ENCODE assay signal across 12 mouse cellular contexts in genomic region chr7:127113614-127114259, GRCm38 (mm10). TPM values are rescaled to one million over a fixed set of nuclear protein-coding genes. Genes with fewer than 3 reads are reported as not detected.
DNase-seq lines count a peak whose midpoint lies in the region; ATAC-seq and TF ChIP-seq lines count a peak whose summit lies in the region.
"Had no signal": no experiment of that assay in that cellular context is flagged by ENCODE, and none has a peak within 500 bp of the region (broad histone marks: within the 10 kb centered on the region; RNA-seq: fewer than 3 reads in every experiment).

No protein-coding gene starts in this region.

- no peak for TF ChIP-seq CTCF in lung, embryonic 14.5 days (IDR thresholded peaks at IDR 0.05; ENCODE audit: low read depth)
- no peak for TF ChIP-seq CTCF in intestine, postnatal 0 days (IDR thresholded peaks at IDR 0.05; ENCODE audit: low read depth)
- no peak for TF ChIP-seq CTCF in small intestine, adult 2 months (IDR thresholded peaks at IDR 0.05; ENCODE audit: extremely low read depth, insufficient read length, insufficient replicate concordance, low read depth, low read length)

- no peaks in the 10 kb centered on the region for H3K27me3 ChIP-seq in lung, embryonic 14.5 days (ENCODE audit: insufficient read depth, low read length)
- H3K27me3 ChIP-seq in intestine, postnatal 0 days (replicated peaks; ENCODE audit: control insufficient read depth, insufficient read depth, low read length): 0 out of 2 replicates have a peak, but pooled peaks cover 4% of the 10 kb centered on the region
- H3K27me3 ChIP-seq in small intestine, adult 2 months (ENCODE audit: control insufficient read depth, insufficient read depth, low read length): no peaks in the 10 kb centered on the region
- H3K27me3 ChIP-seq: heart, embryonic 15.5 days; limb, embryonic 12.5 days had no signal

- no peaks in the 10 kb centered on the region for H3K36me3 ChIP-seq in lung, embryonic 14.5 days (ENCODE audit: insufficient read depth)
- H3K36me3 ChIP-seq in intestine, postnatal 0 days (ENCODE audit: control insufficient read depth, insufficient read depth): no peaks in the 10 kb centered on the region
- H3K36me3 ChIP-seq in small intestine, adult 2 months (ENCODE audit: control insufficient read depth, insufficient read depth, low read length): no peaks in the 10 kb centered on the region
- H3K36me3 ChIP-seq: heart, embryonic 15.5 days; limb, embryonic 12.5 days had no signal

- H3K9ac ChIP-seq in lung, embryonic 14.5 days: no peak overlapping the region
- H3K9ac ChIP-seq in intestine, postnatal 0 days (ENCODE audit: low read depth, low read length): no peak overlapping the region
- H3K9ac ChIP-seq: heart, embryonic 15.5 days; limb, embryonic 12.5 days had no signal

- no peaks in the 10 kb centered on the region for H3K9me3 ChIP-seq in lung, embryonic 14.5 days (ENCODE audit: low read depth, low read length)
- H3K9me3 ChIP-seq in intestine, postnatal 0 days (ENCODE audit: control insufficient read depth): no peaks in the 10 kb centered on the region
- H3K9me3 ChIP-seq: heart, embryonic 15.5 days; limb, embryonic 12.5 days had no signal

- no peak overlapping the region for H3K27ac ChIP-seq in lung, embryonic 14.5 days (ENCODE audit: low read depth)
- H3K27ac ChIP-seq in intestine, postnatal 0 days (ENCODE audit: low read depth, low read length): no peak overlapping the region
- H3K27ac ChIP-seq in small intestine, adult 2 months (ENCODE audit: insufficient read depth, low read depth, low read length): peak overlapping the region; percentile 75
- H3K27ac ChIP-seq: heart, embryonic 15.5 days; limb, embryonic 12.5 days had no signal

- H3K4me1 ChIP-seq in lung, embryonic 14.5 days (ENCODE audit: insufficient read depth): no peaks in the 10 kb centered on the region
- peaks cover 9% of the 10 kb centered on the region for H3K4me1 ChIP-seq in intestine, postnatal 0 days (replicated peaks; ENCODE audit: control insufficient read depth, insufficient read depth, low read length)
- peaks cover 20% of the 10 kb centered on the region for H3K4me1 ChIP-seq in small intestine, adult 2 months (ENCODE audit: control insufficient read depth, insufficient read depth, insufficient read length, low read length)

- no peak for ATAC-seq in lung, embryonic 14.5 days (ENCODE audit: insufficient read depth)
- ATAC-seq in intestine, postnatal 0 days: peak; percentile 78

- H3K4me2 ChIP-seq in lung, embryonic 14.5 days: no peak overlapping the region
- H3K4me2 ChIP-seq in intestine, postnatal 0 days (replicated peaks; ENCODE audit: low read depth): peak overlapping the region; percentile 39; the same call in 1 of the 2 replicates
- H3K4me2 ChIP-seq: heart, embryonic 15.5 days; limb, embryonic 12.5 days had no signal

- DNase-seq in lung, embryonic 14.5 days: peak; percentile 48
- DNase-seq in lung, postnatal 10 days: no peak
- peak; percentile 54 for DNase-seq in R1 (ENCODE audit: low read depth, low spot score)
- no peak for DNase-seq in cerebellum, adult 11-12 months
- no peak for DNase-seq in urinary bladder, postnatal 25 days (ENCODE audit: low spot score)
- no peak for DNase-seq in neural tube, embryonic 10.5 days (ENCODE audit: extremely low spot score, low spot score)

- H3K4me3 ChIP-seq in lung, embryonic 14.5 days (ENCODE audit: low read depth, low read length): no peak overlapping the region
- H3K4me3 ChIP-seq in intestine, postnatal 0 days (ENCODE audit: low read depth, low read length): no peak overlapping the region
- no peak overlapping the region for H3K4me3 ChIP-seq in small intestine, adult 2 months (ENCODE audit: low read depth, low read length)
- H3K4me3 ChIP-seq: heart, embryonic 15.5 days; limb, embryonic 12.5 days had no signal

- TF ChIP-seq POLR2A in small intestine, adult 2 months (IDR thresholded peaks at IDR 0.05; ENCODE audit: low read depth, low read length): no peak

- 43% methylated on average over 12 of the region's 12 CpGs for WGBS in lung, embryonic 14.5 days
- 25% methylated on average over 12 of the region's 12 CpGs for WGBS in intestine, postnatal 0 days
- WGBS in small intestine, adult 2 months: 11% methylated on average over 11 of the region's 12 CpGs

RNA-seq across cellular contexts. Expression of gene Qprt, which starts 8.3 kb away (rescaled TPM):
- 0.22 and 0.47 TPM in 2 replicates for polyA plus RNA-seq in lung, embryonic 14.5 days (2014; fragmentation: Nextera tagmentation; extraction: Ambion mirVana)
- 1.8 and 2.0 TPM in 2 replicates for polyA plus RNA-seq in intestine, postnatal 0 days (2015; fragmentation: Nextera tagmentation; extraction: Ambion mirVana)
- polyA plus RNA-seq in small intestine, adult 2 months (2012; rRNA removed): 0.37 and 1.7 TPM in 2 replicates
- polyA plus RNA-seq: neural tube, embryonic 14.5 days had no signal

RNA-seq across cellular contexts. Expression of gene AI467606, which starts 22.6 kb away (rescaled TPM):
- 6.3 and 6.5 TPM in 2 replicates for polyA plus RNA-seq in lung, embryonic 14.5 days (2014; fragmentation: Nextera tagmentation; extraction: Ambion mirVana)
- 5.2 and 5.8 TPM in 2 replicates for polyA plus RNA-seq in intestine, postnatal 0 days (2015; fragmentation: Nextera tagmentation; extraction: Ambion mirVana)
- 21.2 and 22.7 TPM in 2 replicates for polyA plus RNA-seq in small intestine, adult 2 months (2012; rRNA removed)

RNA-seq across cellular contexts. Expression of gene Spn, which starts 23.9 kb away (rescaled TPM):
- polyA plus RNA-seq in lung, embryonic 14.5 days (2014; fragmentation: Nextera tagmentation; extraction: Ambion mirVana): 0.20 TPM in 1 of 2 replicates, not detected in the other
- 0.09 and 0.13 TPM in 2 replicates for polyA plus RNA-seq in intestine, postnatal 0 days (2015; fragmentation: Nextera tagmentation; extraction: Ambion mirVana)
- 2.4 and 3.9 TPM in 2 replicates for polyA plus RNA-seq in small intestine, adult 2 months (2012; rRNA removed)
- polyA plus RNA-seq: embryonic facial prominence, embryonic 11.5 days; limb, embryonic 12.5 days; neural tube, embryonic 14.5 days had no signal

RNA-seq across cellular contexts. Expression of gene Zg16, which starts 26.6 kb away (rescaled TPM):
- polyA plus RNA-seq in lung, embryonic 14.5 days (2014; fragmentation: Nextera tagmentation; extraction: Ambion mirVana): not detected in 2 replicates
- 175 and 225 TPM in 2 replicates for polyA plus RNA-seq in intestine, postnatal 0 days (2015; fragmentation: Nextera tagmentation; extraction: Ambion mirVana)
- 4,647 and 5,350 TPM in 2 replicates for polyA plus RNA-seq in small intestine, adult 2 months (2012; rRNA removed)
- polyA plus RNA-seq: embryonic facial prominence, embryonic 11.5 days; heart, embryonic 15.5 days; limb, embryonic 12.5 days; neural tube, embryonic 14.5 days had no signal

Comparison
In these comparisons a context has a peak if more than half of its experiments do, and no peak if none do; other contexts are left out.
1. DNase-seq: peak in lung, embryonic 14.5 days (single experiment) and R1 (single experiment); none in lung, postnatal 10 days (single experiment), cerebellum, adult 11-12 months (single experiment), urinary bladder, postnatal 25 days (single experiment) and neural tube, embryonic 10.5 days (single experiment).